Mouse (Mus musculus): ENCODE measurements around the gene Apba2.

DNA sequence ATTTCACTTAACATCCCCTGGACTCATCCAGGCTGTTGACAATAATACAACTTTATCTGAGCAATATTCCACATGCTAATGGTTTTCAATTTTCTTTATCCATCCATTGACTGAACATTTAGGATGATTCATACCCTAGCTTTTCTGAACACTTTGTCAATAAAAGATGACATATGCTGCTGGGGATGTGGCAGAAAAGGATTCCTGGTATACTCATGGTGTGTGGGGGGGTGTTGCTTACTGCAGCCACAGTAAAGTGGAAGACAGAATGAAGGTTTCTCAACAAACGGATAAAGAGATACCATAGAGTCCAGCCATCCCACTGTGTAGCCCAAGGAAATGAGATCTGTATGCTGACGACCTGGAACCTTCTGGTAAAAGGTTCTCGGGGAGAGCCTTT, 150.5 kb downstream of the Apba2 start:
- TF ChIP-seq CTCF (IDR thresholded peaks at IDR 0.05; ENCODE audit: control insufficient read depth, insufficient read depth, low read length) (no peak), POLR2A (IDR thresholded peaks at IDR 0.05; ENCODE audit: borderline replicate concordance, control insufficient read depth, low read depth, low read length) (no peak)

Measured in bone marrow, adult 2 months (tissue).